Mouse (Mus musculus): Measurements from ENCODE around the gene 0610037L13Rik. TPM values are rescaled to one million over a fixed set of nuclear protein-coding genes. Genes with fewer than 3 reads are reported as not detected.

0610037L13Rik gene
- total RNA-seq, 2 experiments from 2014 or later: 67.5 to 68.7 TPM

GRCm38 (mm10) chr4:107910020-107910419, 20.4 kb downstream of the 0610037L13Rik start:
- no peak for DNase-seq (ENCODE audit: low spot score in 2 of 2)

DNA sequence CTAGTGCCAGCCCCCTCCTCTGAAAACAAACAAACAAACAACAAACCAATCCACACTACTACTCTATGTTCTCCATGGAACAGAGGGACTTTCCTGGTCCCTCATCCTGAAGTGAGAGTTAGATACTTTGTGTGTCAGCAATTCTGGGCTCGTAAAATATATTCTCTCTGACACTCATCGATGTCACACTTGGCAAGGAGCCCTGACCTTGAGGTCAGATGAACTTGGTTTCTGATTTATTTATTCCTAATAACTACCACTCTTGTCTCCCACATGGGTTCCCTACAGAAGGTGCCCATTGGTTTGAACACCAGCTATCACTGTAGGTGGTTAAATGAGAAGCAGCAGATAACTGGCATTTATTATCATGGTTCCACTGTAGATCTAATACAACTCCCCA, 30.7 kb downstream of the 0610037L13Rik start:
- DNase-seq (ENCODE audit: low spot score in 2 of 2): no peak

DNA sequence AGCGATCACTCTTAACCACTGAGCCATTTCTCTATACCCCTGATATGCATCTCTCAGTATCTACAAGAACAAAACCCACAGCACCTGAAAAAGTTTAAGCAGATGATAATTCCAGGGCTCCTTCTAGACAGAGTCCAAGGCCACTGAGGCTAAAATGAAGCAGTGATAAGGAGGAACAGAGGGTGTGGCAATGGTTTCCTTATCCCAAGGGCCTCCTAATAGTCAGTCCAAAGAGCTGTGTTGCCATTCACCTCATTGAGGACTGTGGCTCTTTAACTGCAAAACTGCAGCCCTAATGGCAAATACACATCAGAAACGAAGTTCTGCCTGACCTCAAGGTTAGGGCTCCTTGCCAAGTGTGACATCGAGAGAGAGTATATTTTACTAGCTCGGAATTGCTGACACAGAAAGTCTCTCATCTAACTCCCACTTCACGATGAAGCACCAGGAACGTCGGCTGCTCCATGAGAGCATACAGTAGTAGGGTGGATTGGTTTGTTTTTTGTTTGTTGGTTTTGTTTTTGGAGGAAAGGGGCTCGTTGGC, 31.6 kb downstream of the 0610037L13Rik start:
- no peak for DNase-seq (ENCODE audit: low spot score in 2 of 2)

DNA sequence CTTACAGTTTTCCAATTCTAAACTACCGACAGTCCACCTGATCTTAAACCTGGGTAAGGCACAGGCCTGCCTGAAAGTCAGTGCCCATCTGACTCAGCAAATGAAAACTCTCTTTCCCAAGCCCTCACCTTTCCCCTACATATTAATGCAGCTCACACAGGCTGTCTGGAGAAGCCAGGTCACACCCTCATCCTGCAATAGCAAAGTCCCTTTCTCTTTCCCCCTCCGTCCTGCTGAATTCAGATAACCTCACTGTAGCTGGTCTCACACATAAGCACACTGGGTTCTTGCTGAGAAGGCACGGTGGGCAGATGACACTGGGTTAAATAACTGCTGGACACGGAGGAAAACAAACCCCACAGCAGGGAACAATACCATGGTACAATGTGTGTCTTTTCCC, 32.3 kb downstream of the 0610037L13Rik start:
- no peak for DNase-seq (ENCODE audit: low spot score in 2 of 2)

DNA sequence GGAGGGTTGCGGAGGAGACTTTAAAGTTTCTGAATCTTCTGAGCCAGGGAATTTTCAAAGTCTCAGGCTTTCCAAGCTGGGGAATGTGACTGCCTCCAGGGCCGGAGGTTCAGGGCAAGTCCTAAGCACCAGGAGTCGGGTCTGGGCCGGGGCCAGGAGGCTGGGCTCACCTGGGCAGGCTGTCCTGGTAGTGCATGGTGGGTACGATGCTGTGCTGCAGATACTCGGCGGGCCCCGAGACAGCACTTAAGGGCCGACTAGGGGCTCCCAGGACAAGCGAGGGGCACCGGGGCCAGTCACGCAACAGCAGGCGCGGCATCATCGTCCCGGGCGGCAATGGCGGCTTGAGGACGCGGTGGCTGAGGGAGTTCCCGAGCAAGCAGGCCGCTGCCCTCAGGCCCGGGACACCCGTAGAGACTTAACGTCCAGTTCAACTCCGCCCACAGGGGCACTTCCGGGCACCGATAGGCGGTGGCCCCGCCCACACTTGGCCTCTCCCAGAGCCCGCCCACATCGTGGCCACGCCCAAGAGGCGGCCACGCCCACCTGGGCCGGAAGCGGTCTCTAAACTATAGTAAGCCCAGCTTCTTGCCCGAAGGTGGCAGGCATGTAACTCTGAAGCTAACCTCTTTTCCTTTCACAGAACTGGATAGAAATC, 33.7 kb downstream of the 0610037L13Rik start, which contains the start of gene Cpt2:
TSS of gene Cpt2 (minus strand) at position 466 of the 658 bp plus-strand sequence.
- DNase-seq (ENCODE audit: low spot score in 2 of 2): peak; percentile 65 to 78

DNA sequence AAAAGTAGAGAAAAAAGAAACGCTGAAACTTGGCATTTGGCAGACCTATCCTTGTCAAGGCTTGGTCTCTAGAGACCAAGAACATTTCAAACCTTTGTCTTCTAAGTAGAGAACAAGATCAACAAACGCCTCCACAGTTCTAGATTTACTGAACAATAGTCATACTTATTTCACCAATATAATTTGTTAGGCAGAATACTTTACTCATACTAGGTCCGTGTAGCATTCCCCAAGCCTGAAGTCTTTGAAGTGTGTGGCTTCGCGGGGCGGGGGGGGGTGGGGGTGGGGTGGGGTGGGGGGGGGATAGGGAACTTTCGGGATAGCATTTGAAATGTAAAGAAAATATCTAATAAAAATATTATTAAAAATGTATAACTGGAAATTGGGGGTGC, 34.2 kb downstream of the 0610037L13Rik start:
- no peak for DNase-seq (ENCODE audit: low spot score in 2 of 2)

- no peak for DNase-seq (ENCODE audit: low spot score in 2 of 2)
Measured at GRCm38 (mm10) chr4:107928269-107928668, 38.7 kb downstream of the 0610037L13Rik start.

DNA sequence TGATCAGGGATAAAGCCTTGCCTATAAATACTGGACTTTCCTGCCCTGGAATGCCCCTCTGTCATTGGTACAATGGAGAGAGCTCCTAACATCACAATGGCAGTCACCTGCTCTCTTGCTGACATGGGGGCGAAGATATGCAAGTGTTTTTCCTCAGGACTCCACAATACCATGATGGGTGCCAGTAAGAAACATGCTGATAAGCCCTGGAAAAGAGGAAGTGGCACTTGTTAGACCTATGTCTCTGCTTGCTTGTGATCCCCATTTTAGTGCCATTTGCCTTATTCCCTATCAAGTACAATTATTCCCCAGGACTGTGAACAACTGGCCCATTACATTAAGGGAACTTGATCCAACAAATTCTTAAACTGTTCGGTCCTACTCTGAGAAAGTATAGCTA, 39.1 kb downstream of the 0610037L13Rik start:
- no peak for DNase-seq (ENCODE audit: low spot score in 2 of 2)

GRCm38 (mm10) chr4:107931453-107931852, 41.8 kb downstream of the 0610037L13Rik start:
- no peak for DNase-seq (ENCODE audit: low spot score in 2 of 2)

- no peak for DNase-seq (ENCODE audit: low spot score in 2 of 2)
Measured at GRCm38 (mm10) chr4:107933239-107933638, 43.6 kb downstream of the 0610037L13Rik start.

- DNase-seq (ENCODE audit: low spot score in 2 of 2): no peak
Measured at GRCm38 (mm10) chr4:107935254-107935653, 45.6 kb downstream of the 0610037L13Rik start.

DNA sequence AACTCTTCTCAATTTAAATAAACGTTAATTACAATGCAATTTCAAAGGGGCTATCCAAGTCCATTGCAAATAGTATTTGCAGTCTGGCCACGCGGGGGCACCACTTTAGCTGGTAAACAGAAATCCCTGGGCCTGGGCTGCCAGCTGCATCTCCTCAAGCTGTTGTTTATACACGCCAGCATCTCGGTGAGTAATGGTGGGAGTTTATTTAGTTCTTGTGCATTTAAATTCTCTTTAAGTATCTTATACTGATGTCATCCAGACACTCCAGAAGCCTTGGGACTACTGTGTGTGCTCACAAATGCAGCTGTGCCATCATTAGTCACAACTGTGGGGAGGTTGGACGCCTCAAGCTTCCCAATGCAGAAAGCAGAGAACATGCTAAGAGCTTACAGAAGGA, 47.7 kb downstream of the 0610037L13Rik start:
- DNase-seq (ENCODE audit: low spot score in 2 of 2): peak; percentile 45 to 80

GRCm38 (mm10) chr4:107938124-107938523, 48.5 kb downstream of the 0610037L13Rik start:
- no peak for DNase-seq (ENCODE audit: low spot score in 2 of 2)

DNA sequence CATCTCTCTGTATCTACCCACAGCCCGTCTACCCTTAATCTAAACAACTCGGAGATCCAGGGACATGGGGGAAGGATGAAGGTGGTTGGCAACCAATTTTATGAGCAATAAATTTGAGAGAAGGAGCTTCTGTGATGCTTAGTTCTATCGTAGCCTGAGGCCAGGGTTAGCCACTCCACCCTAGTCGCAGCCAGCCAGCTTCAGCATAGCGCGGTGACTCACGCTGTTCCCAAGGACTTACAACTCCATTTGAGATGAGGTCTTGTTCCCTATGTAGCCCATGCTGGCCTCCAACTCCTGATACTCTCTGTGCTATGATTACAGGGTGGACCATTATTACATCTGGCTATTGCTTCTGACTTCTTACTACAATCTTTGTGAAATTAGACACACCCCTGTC, 53.1 kb downstream of the 0610037L13Rik start:
- DNase-seq (ENCODE audit: low spot score in 2 of 2): no peak

DNA sequence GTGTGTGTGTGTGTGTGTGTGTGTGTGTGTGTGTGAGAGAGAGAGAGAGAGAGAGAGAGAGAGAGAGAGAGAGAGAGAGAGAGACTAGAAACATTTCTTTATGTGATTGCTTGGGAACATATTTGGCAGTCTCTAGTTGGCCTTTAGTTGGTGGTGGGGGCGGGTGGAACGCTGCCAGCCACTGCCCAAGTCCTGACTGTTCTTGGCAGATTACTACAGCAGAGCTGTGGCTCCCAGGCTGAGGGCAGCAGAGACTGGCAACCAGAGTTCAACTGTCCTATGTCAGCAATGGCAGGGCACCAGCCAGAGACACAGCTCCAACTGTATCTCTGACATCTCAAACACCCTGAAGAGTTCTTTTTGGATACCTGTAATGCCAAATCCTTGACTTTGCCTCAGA, 54.5 kb downstream of the 0610037L13Rik start:
- no peak for DNase-seq (ENCODE audit: low spot score in 2 of 2)

Other genes starting within 250 kb of the 0610037L13Rik start
- gene Dmrtb1, start 205.6 kb upstream of the 0610037L13Rik start, total RNA-seq (2021): under 1 TPM; 0.40 to 0.43 TPM
- 10 to 100 TPM; 87.2 to 98.0 TPM for gene Lrp8, start 87.6 kb upstream of the 0610037L13Rik start, total RNA-seq (2021)
- gene Magoh, start 10.1 kb upstream of the 0610037L13Rik start, total RNA-seq (2021): 10 to 100 TPM; 39.4 to 40.3 TPM
- 1 to 10 TPM; 6.1 to 9.4 TPM for gene Cpt2, start 33.8 kb downstream of the 0610037L13Rik start, total RNA-seq (2021)
- gene Slc1a7, start 78.5 kb downstream of the 0610037L13Rik start, total RNA-seq (2021): not detected
- gene Podn, start 206.6 kb downstream of the 0610037L13Rik start, total RNA-seq (2021): 1 to 10 TPM; 6.8 to 8.4 TPM